Comparison of ENCODE assay signal across 10 mouse cellular contexts in genomic region chr17:43232769-43233168, GRCm38 (mm10). TPM values are rescaled to one million over a fixed set of nuclear protein-coding genes. Genes with fewer than 3 reads are reported as not detected.
DNase-seq lines count a peak whose midpoint lies in the region; ATAC-seq and TF ChIP-seq lines count a peak whose summit lies in the region.
"Had no signal": no experiment of that assay in that cellular context is flagged by ENCODE, and none has a peak within 500 bp of the region (broad histone marks: within the 10 kb centered on the region; RNA-seq: fewer than 3 reads in every experiment).

No protein-coding gene starts in this region.

- TF ChIP-seq EP300 in lung, postnatal 0 days (IDR thresholded peaks at IDR 0.05), result no peak

- no peak overlapping the region for H3K27ac ChIP-seq in lung, postnatal 0 days (ENCODE audit: low read length)
- H3K27ac ChIP-seq in intestine, postnatal 0 days (ENCODE audit: low read depth, low read length), result no peak overlapping the region
- peak overlapping the region; percentile 92 for H3K27ac ChIP-seq in thymus, adult 2 months (ENCODE audit: control insufficient read depth, insufficient read depth, low read length)
- H3K27ac ChIP-seq in hindbrain, embryonic 11.5 days (ENCODE audit: low read depth, low read length), result no peak overlapping the region
- H3K27ac ChIP-seq in hindbrain, postnatal 0 days, result no peak overlapping the region

- WGBS in lung, postnatal 0 days, result 28% methylated on average over 6 of the region's 6 CpGs
- WGBS in intestine, postnatal 0 days, result 36% methylated on average over 6 of the region's 6 CpGs
- 4% methylated on average over 6 of the region's 6 CpGs for WGBS in thymus, adult 2 months
- WGBS in hindbrain, embryonic 11.5 days, result 60% methylated on average over 6 of the region's 6 CpGs
- 67% methylated on average over 6 of the region's 6 CpGs for WGBS in hindbrain, postnatal 0 days

- H3K4me3 ChIP-seq in lung, postnatal 0 days (ENCODE audit: low read depth, low read length), result no peak overlapping the region; the same call in 1 of the 2 replicates
- no peak overlapping the region for H3K4me3 ChIP-seq in intestine, postnatal 0 days (ENCODE audit: low read depth, low read length)
- H3K4me3 ChIP-seq in thymus, adult 2 months (ENCODE audit: control insufficient read depth, insufficient read depth, low read length), result 0 out of 2 replicates have a peak overlapping the region, but pooled peaks have one; percentile 10
- H3K4me3 ChIP-seq in hindbrain, embryonic 11.5 days (ENCODE audit: low read depth, low read length), result no peak overlapping the region
- no peak overlapping the region for H3K4me3 ChIP-seq in hindbrain, postnatal 0 days (ENCODE audit: low read length)

- no peaks in the 10 kb centered on the region for H3K36me3 ChIP-seq in lung, postnatal 0 days (ENCODE audit: insufficient read depth, low read length)
- H3K36me3 ChIP-seq in intestine, postnatal 0 days (ENCODE audit: control insufficient read depth, insufficient read depth), result no peaks in the 10 kb centered on the region
- no peaks in the 10 kb centered on the region for H3K36me3 ChIP-seq in thymus, adult 2 months (ENCODE audit: control insufficient read depth, insufficient read depth, low read length)
- H3K36me3 ChIP-seq in hindbrain, embryonic 11.5 days (ENCODE audit: control insufficient read depth, insufficient read depth, low read length), result no peaks in the 10 kb centered on the region
- H3K36me3 ChIP-seq in hindbrain, postnatal 0 days (ENCODE audit: insufficient read depth, low read length), result no peaks in the 10 kb centered on the region

- no peak for TF ChIP-seq POLR2A in thymus, adult 2 months (IDR thresholded peaks at IDR 0.05; ENCODE audit: control insufficient read depth, extremely low read depth, insufficient read depth, low read length, poor library complexity)

- no peaks in the 10 kb centered on the region for H3K27me3 ChIP-seq in lung, postnatal 0 days (replicated peaks; ENCODE audit: insufficient read depth, low read length)
- no peaks in the 10 kb centered on the region for H3K27me3 ChIP-seq in intestine, postnatal 0 days (replicated peaks; ENCODE audit: control insufficient read depth, insufficient read depth, low read length)
- no peaks in the 10 kb centered on the region for H3K27me3 ChIP-seq in thymus, adult 2 months (ENCODE audit: control insufficient read depth, insufficient read depth, low read length)
- H3K27me3 ChIP-seq in hindbrain, embryonic 11.5 days (ENCODE audit: control insufficient read depth, insufficient read depth, low read length), result no peaks in the 10 kb centered on the region
- H3K27me3 ChIP-seq in hindbrain, postnatal 0 days (ENCODE audit: insufficient read depth, low read length), result no peaks in the 10 kb centered on the region

- no peak overlapping the region; the same call in 1 of the 2 replicates for H3K9ac ChIP-seq in lung, postnatal 0 days (replicated peaks; ENCODE audit: low read depth)
- H3K9ac ChIP-seq in intestine, postnatal 0 days (ENCODE audit: low read depth, low read length), result no peak overlapping the region
- H3K9ac ChIP-seq in hindbrain, embryonic 11.5 days (ENCODE audit: low read depth, low read length), result no peak overlapping the region
- no peak overlapping the region for H3K9ac ChIP-seq in hindbrain, postnatal 0 days (replicated peaks; ENCODE audit: low read length)

- H3K4me2 ChIP-seq in lung, postnatal 0 days (replicated peaks; ENCODE audit: low read depth, low read length), result peak overlapping the region; percentile 22
- H3K4me2 ChIP-seq in intestine, postnatal 0 days (replicated peaks; ENCODE audit: low read depth), result peak overlapping the region; percentile 21; the same call in 1 of the 2 replicates
- H3K4me2 ChIP-seq in hindbrain, embryonic 11.5 days (replicated peaks; ENCODE audit: low read depth, low read length), result no peak overlapping the region
- H3K4me2 ChIP-seq in hindbrain, postnatal 0 days (ENCODE audit: low read depth, low read length), result no peak overlapping the region

- no peaks in the 10 kb centered on the region; the same call in 1 of the 2 replicates for H3K4me1 ChIP-seq in lung, postnatal 0 days (ENCODE audit: insufficient read depth, low read depth, low read length)
- H3K4me1 ChIP-seq in intestine, postnatal 0 days (replicated peaks; ENCODE audit: control insufficient read depth, insufficient read depth, low read length), result no peaks in the 10 kb centered on the region
- H3K4me1 ChIP-seq in thymus, adult 2 months (replicated peaks; ENCODE audit: control insufficient read depth, insufficient read depth, low read length), result peaks cover 35% of the 10 kb centered on the region
- 0 out of 2 replicates have a peak, but pooled peaks cover 3% of the 10 kb centered on the region for H3K4me1 ChIP-seq in hindbrain, embryonic 11.5 days (replicated peaks; ENCODE audit: control insufficient read depth, insufficient read depth, low read length)
- H3K4me1 ChIP-seq in hindbrain, postnatal 0 days (ENCODE audit: insufficient read depth, low read length), result no peaks in the 10 kb centered on the region; the same call in 1 of the 2 replicates

- DNase-seq in lung, postnatal 0 days (ENCODE audit: low spot score), result peak; percentile 32
- no peak for DNase-seq in lung, postnatal 25 days (ENCODE audit: low spot score)
- DNase-seq in thymus, adult 2 months, result peak; percentile 68
- DNase-seq in left cerebral cortex, adult 9 months (ENCODE audit: low spot score in 2 of 2), result no peak
- no peak for DNase-seq in hindbrain, embryonic 11.5 days (ENCODE audit: low spot score)
- DNase-seq in hindbrain, postnatal 0 days (ENCODE audit: low spot score), result no peak

- ATAC-seq in lung, postnatal 0 days, result 0 out of 2 replicates have a peak, but pooled peaks have one; percentile 16
- peak; percentile 87 for ATAC-seq in activated CD4-positive, CD25-positive, alpha-beta regulatory T cell, adult 4 months
- no peak for ATAC-seq in intestine, postnatal 0 days
- no peak for ATAC-seq in hindbrain, embryonic 11.5 days (ENCODE audit: low FRiP score)
- no peak for ATAC-seq in hindbrain, postnatal 0 days

- no peaks in the 10 kb centered on the region for H3K9me3 ChIP-seq in lung, postnatal 0 days (ENCODE audit: low read length)
- no peaks in the 10 kb centered on the region for H3K9me3 ChIP-seq in intestine, postnatal 0 days (ENCODE audit: control insufficient read depth)
- no peaks in the 10 kb centered on the region for H3K9me3 ChIP-seq in hindbrain, embryonic 11.5 days (ENCODE audit: control insufficient read depth, low read length)
- no peaks in the 10 kb centered on the region for H3K9me3 ChIP-seq in hindbrain, postnatal 0 days (ENCODE audit: low read length)

- TF ChIP-seq CTCF in lung, postnatal 0 days (IDR thresholded peaks at IDR 0.05), result no peak
- TF ChIP-seq CTCF in intestine, postnatal 0 days (IDR thresholded peaks at IDR 0.05; ENCODE audit: low read depth), result no peak
- TF ChIP-seq CTCF in thymus, adult 2 months (IDR thresholded peaks at IDR 0.05; ENCODE audit: borderline replicate concordance, control insufficient read depth, extremely low read depth, insufficient read depth, low read length, poor library complexity), result no peak
- no peak for TF ChIP-seq CTCF in hindbrain, postnatal 0 days (IDR thresholded peaks at IDR 0.05; ENCODE audit: low read depth)

RNA-seq across cellular contexts. Expression of gene Adgrf1, which starts 37.4 kb away (rescaled TPM):
- polyA plus RNA-seq in lung, postnatal 0 days (2015; fragmentation: Nextera tagmentation; extraction: Ambion mirVana), result not detected in 2 replicates
- polyA plus RNA-seq in activated CD4-positive, CD25-positive, alpha-beta regulatory T cell, adult 4 months (2017; shearing (Covaris generic)), result not detected
- polyA plus RNA-seq in intestine, postnatal 0 days (2015; fragmentation: Nextera tagmentation; extraction: Ambion mirVana), result 0.38 and 0.55 TPM in 2 replicates
- 0.04 and 0.08 TPM in 2 replicates for polyA plus RNA-seq in thymus, adult 2 months (2012; rRNA removed)
- polyA plus RNA-seq in hindbrain, embryonic 11.5 days (2014; fragmentation: Nextera tagmentation; extraction: Ambion mirVana), result not detected in 2 replicates
- 0.11 TPM in 1 of 2 replicates, not detected in the other for total RNA-seq in hindbrain, postnatal 0 days (2014; rRNA removed)
- not detected in 2 replicates for polyA plus RNA-seq in hindbrain, postnatal 0 days (2015; fragmentation: Nextera tagmentation; extraction: Ambion mirVana)
- total RNA-seq: heart, adult 18-20 months had no signal
- polyA plus RNA-seq: neural tube, embryonic 11.5 days had no signal

Comparison
In these comparisons a context has a peak if more than half of its experiments do, and no peak if none do; other contexts are left out.
1. DNase-seq: peak in lung, postnatal 0 days (single experiment) and thymus, adult 2 months (single experiment); none in lung, postnatal 25 days (single experiment), left cerebral cortex, adult 9 months (0 of 2), hindbrain, embryonic 11.5 days (single experiment) and hindbrain, postnatal 0 days (single experiment).
2. ATAC-seq: peak in lung, postnatal 0 days (single experiment) and activated CD4-positive, CD25-positive, alpha-beta regulatory T cell, adult 4 months (single experiment); none in intestine, postnatal 0 days (single experiment), hindbrain, embryonic 11.5 days (single experiment) and hindbrain, postnatal 0 days (single experiment).
3. H3K4me2 ChIP-seq: peak in lung, postnatal 0 days (single experiment) and intestine, postnatal 0 days (single experiment); none in hindbrain, embryonic 11.5 days (single experiment) and hindbrain, postnatal 0 days (single experiment).